10 mouse cellular contexts compared by ENCODE assay signal in the genomic region with DNA sequence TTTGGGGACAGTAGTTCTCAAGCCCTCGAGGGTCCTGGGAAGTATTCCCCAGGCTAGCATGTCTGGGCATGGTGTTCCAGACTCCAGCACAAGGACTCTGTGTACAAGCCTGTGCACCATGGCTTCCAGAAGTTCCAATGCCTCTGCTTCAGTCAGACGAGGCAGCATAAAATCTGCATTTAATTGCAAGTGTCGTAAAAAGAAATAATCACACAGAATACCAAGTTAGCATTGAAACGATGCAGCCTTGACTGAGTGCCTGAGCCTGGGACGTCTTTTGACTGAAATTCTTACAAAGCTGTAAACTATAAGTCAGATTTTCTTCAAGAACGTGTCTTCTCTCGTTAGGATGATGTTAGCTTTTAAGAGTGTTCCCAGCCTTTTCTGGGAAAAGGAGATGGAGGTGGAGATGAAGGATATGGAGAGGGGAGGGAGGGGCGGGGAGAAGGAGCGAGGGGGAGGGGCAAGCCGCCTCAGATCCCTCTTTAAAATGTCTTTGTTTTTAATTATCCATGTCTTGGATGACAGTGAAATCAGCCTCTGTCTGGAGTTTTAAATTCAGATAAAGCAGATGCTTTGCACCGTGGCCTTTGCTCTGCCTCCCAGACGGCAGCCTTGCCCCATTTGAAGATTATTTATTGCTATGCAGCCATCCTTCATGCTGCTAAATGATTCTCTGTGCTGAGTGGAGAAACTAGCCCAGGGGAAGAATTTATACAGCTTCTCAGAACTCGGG.
A peak's percentile ranks its signal among the peaks of the same experiment; 100 is the strongest.
DNase-seq lines count a peak whose midpoint lies in the region; ATAC-seq and TF ChIP-seq lines count a peak whose summit lies in the region.
"Had no signal": no experiment of that assay in that cellular context is flagged by ENCODE, and none has a peak within 500 bp of the region (broad histone marks: within the 10 kb centered on the region; RNA-seq: fewer than 3 reads in every experiment).

No protein-coding gene starts in this region.

- no peaks in the 10 kb centered on the region for H3K36me3 ChIP-seq in kidney, postnatal 0 days (ENCODE audit: insufficient read depth, low read length)
- no peaks in the 10 kb centered on the region for H3K36me3 ChIP-seq in embryonic facial prominence, embryonic 15.5 days
- no peaks in the 10 kb centered on the region for H3K36me3 ChIP-seq in limb, embryonic 15.5 days

- 12% methylated on average over 13 of the region's 13 CpGs for WGBS in kidney, postnatal 0 days
- WGBS in embryonic facial prominence, embryonic 15.5 days = 13% methylated on average over 13 of the region's 13 CpGs
- 9% methylated on average over 13 of the region's 13 CpGs for WGBS in limb, embryonic 15.5 days

- peak overlapping the region; percentile 1; the same call in 1 of the 2 replicates for H3K27ac ChIP-seq in kidney, postnatal 0 days
- peak overlapping the region; percentile 60 for H3K27ac ChIP-seq in embryonic facial prominence, embryonic 15.5 days (replicated peaks)
- 0 out of 2 replicates have a peak overlapping the region, but pooled peaks have one; percentile 43 for H3K27ac ChIP-seq in limb, embryonic 15.5 days

- H3K4me3 ChIP-seq in kidney, postnatal 0 days (replicated peaks; ENCODE audit: low read depth, low read length) = no peak overlapping the region
- H3K4me3 ChIP-seq in embryonic facial prominence, embryonic 15.5 days (replicated peaks) = no peak overlapping the region
- no peak overlapping the region for H3K4me3 ChIP-seq in limb, embryonic 15.5 days

- no peaks in the 10 kb centered on the region for H3K4me1 ChIP-seq in kidney, postnatal 0 days (replicated peaks; ENCODE audit: insufficient read depth, low read length)
- peaks cover 15% of the 10 kb centered on the region for H3K4me1 ChIP-seq in embryonic facial prominence, embryonic 15.5 days
- H3K4me1 ChIP-seq in limb, embryonic 15.5 days = peaks cover 12% of the 10 kb centered on the region

- H3K9me3 ChIP-seq in kidney, postnatal 0 days (replicated peaks; ENCODE audit: low read length) = no peaks in the 10 kb centered on the region
- H3K9me3 ChIP-seq in embryonic facial prominence, embryonic 15.5 days (replicated peaks) = no peaks in the 10 kb centered on the region
- no peaks in the 10 kb centered on the region for H3K9me3 ChIP-seq in limb, embryonic 15.5 days

- H3K27me3 ChIP-seq in kidney, postnatal 0 days (ENCODE audit: insufficient read depth, low read length) = no peaks in the 10 kb centered on the region
- no peaks in the 10 kb centered on the region for H3K27me3 ChIP-seq in embryonic facial prominence, embryonic 15.5 days
- peaks cover 17% of the 10 kb centered on the region for H3K27me3 ChIP-seq in limb, embryonic 15.5 days
- H3K27me3 ChIP-seq: CH12.LX had no signal

- no peak for TF ChIP-seq POLR2A in brain, embryonic 14.5 days (IDR thresholded peaks at IDR 0.05; ENCODE audit: borderline replicate concordance, extremely low read depth, insufficient read depth, insufficient read length, poor library complexity, severe bottlenecking)

- H3K9ac ChIP-seq in kidney, postnatal 0 days (ENCODE audit: low read depth, low read length) = no peak overlapping the region
- no peak overlapping the region for H3K9ac ChIP-seq in embryonic facial prominence, embryonic 15.5 days
- no peak overlapping the region for H3K9ac ChIP-seq in limb, embryonic 15.5 days

- TF ChIP-seq CTCF in kidney, postnatal 0 days (IDR thresholded peaks at IDR 0.05; ENCODE audit: low read depth) = no peak
- no peak for TF ChIP-seq CTCF in brain, embryonic 14.5 days (IDR thresholded peaks at IDR 0.05; ENCODE audit: borderline replicate concordance, extremely low read depth, insufficient read depth, insufficient read length)

- peak; percentile 74 for DNase-seq in kidney, postnatal 0 days (ENCODE audit: low spot score)
- no peak for DNase-seq in kidney, postnatal 25 days
- peak; percentile 25 for DNase-seq in brain, embryonic 14.5 days (ENCODE audit: low read depth)
- DNase-seq in adipocyte (ENCODE audit: low spot score) = no peak
- no peak for DNase-seq in cerebellum, postnatal 10 days
- DNase-seq in left cerebral cortex, adult 9 months (ENCODE audit: low spot score in 2 of 2) = no peak
- DNase-seq: liver had no signal

- no peak for ATAC-seq in kidney, postnatal 0 days (replicated peaks; ENCODE audit: low FRiP score, low read depth)
- ATAC-seq in embryonic facial prominence, embryonic 15.5 days (ENCODE audit: insufficient number of reproducible peaks, low FRiP score, low TSS enrichment, low read depth) = no peak
- no peak for ATAC-seq in limb, embryonic 15.5 days (ENCODE audit: insufficient number of reproducible peaks, low FRiP score, low TSS enrichment, low read depth)

- peak overlapping the region; percentile 39 for H3K4me2 ChIP-seq in kidney, postnatal 0 days (ENCODE audit: low read length)
- H3K4me2 ChIP-seq in embryonic facial prominence, embryonic 15.5 days (replicated peaks) = peak overlapping the region; percentile 27; the same call in 1 of the 2 replicates
- 0 out of 2 replicates have a peak overlapping the region, but pooled peaks have one; percentile 19 for H3K4me2 ChIP-seq in limb, embryonic 15.5 days

Comparison
In these comparisons a context has a peak if more than half of its experiments do, and no peak if none do; other contexts are left out.
1. DNase-seq: peak in kidney, postnatal 0 days (single experiment) and brain, embryonic 14.5 days (single experiment); none in kidney, postnatal 25 days (0 of 2), adipocyte (single experiment), cerebellum, postnatal 10 days (0 of 2) and left cerebral cortex, adult 9 months (0 of 2).
2. H3K27ac ChIP-seq: peak in every context shown above with its lines; median percentile 60 in embryonic facial prominence, embryonic 15.5 days; 43 in limb, embryonic 15.5 days; 1 in kidney, postnatal 0 days.
3. Peak in every context shown above with its lines, with median percentiles within 50 percentile points of each other: H3K4me2 ChIP-seq.